Mouse (Mus musculus) heart, embryonic 10.5 days (tissue): ENCODE results near the gene Iffo1. TPM values are rescaled to one million over a fixed set of nuclear protein-coding genes. Genes with fewer than 3 reads are reported as not detected.

Experiments
- DNase-seq: peaks from one replicate; pipeline ENCODE4 v3.0.0-alpha.2; 2017; ENCODE audit warnings: low spot score
- H3K27ac ChIP-seq: fragments of 300-500 bp; sonication (generic); 2 replicates; pipeline ENCODE4 v1.5.1; 2016; ENCODE audit warnings: mild to moderate bottlenecking
- H3K27me3 ChIP-seq: fragments of 300-500 bp; sonication (generic); 2 replicates; pipeline ENCODE4 v1.6.1; 2016; ENCODE audit warnings: mild to moderate bottlenecking; ENCODE audit not compliant: poor library complexity, insufficient read depth, severe bottlenecking
- H3K36me3 ChIP-seq: fragments of 300-500 bp; sonication (generic); 2 replicates; pipeline ENCODE4 v1.6.1; 2016; ENCODE audit warnings: mild to moderate bottlenecking, moderate library complexity
- H3K4me1 ChIP-seq: fragments of 300-500 bp; sonication (generic); 2 replicates; pipeline ENCODE4 v1.6.1; 2016; ENCODE audit warnings: mild to moderate bottlenecking
- H3K4me3 ChIP-seq: fragments of 300-500 bp; sonication (generic); 2 replicates; pipeline ENCODE4 v1.5.1; 2016; ENCODE audit warnings: mild to moderate bottlenecking, moderate library complexity
- H3K9me3 ChIP-seq: fragments of 300-500 bp; sonication (generic); 2 replicates; pipeline ENCODE4 v1.6.1; 2016; ENCODE audit warnings: mild to moderate bottlenecking, moderate library complexity
- WGBS: fragments of 180-500 bp; shearing (Covaris S2); methylation state at CpG from one replicate; pipeline ENCODE4 v1.1.7; 2016; 5-methylcytosine and 5-hydroxymethylcytosine counted together
- polyA plus RNA-seq: library from polyadenylated mRNA; unstranded; fragments of >200 nt; fragmentation: Nextera tagmentation; extraction: Ambion mirVana; gene quantifications from 2 replicates; pipeline ENCODE4 v1.2.1, GENCODE M21; 2016

Iffo1 gene
- polyA plus RNA-seq, 1 experiment from 2014 or later, result 11.9 TPM

DNA sequence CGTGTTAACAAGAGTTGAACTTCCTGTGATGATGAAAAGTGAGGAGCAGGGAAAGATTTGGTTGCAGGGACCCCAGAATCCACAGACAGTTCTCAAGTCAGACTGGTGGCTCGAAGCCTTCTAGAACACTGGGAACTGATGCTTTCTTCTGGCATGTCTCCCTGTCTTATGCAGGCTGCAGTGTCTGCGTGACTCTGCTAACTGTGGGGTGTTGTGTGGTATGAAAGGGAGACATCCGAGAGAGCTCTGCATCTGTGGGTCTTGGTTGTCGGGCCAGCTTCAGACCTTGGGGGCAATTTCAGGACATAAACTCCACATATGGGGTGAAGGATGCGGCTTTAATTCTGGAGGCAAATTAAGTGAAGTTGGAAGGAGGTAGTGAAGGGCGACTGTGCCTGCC is 1.1 kb downstream of the Iffo1 start:
- DNase-seq, result peak; percentile 74
- WGBS, result 59% methylated on average over 7 of the region's 7 CpGs
- Histone ChIP-seq H3K27ac (peak overlapping the region; percentile 92), H3K9me3 (no peaks in the 10 kb centered on the region), H3K27me3 (no peaks in the 10 kb centered on the region), H3K4me3 (peak overlapping the region; percentile 86), H3K36me3 (peaks cover 39% of the 10 kb centered on the region), H3K4me1 (peaks cover 58% of the 10 kb centered on the region)

DNA sequence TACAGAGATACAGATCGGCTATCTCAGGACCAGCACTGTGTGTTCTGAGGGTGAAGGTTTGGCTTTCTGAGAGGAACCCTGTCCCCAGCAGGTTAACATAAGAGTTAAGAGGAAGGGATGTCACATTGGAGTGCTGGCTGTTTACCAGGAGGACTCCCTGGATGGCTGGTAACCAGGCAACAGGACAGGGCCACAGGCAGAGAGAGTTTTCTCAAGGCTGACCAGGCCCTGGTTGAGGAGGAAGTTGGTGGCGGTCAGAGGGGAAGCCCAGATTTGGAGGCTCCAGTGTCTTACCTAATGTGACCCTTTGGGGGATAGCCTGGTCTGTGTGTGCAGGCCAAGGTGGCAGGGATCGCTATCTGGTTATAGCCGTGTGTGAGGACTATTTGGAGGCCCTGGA is 1.8 kb downstream of the Iffo1 start:
- 64% methylated on average over 4 of the region's 4 CpGs for WGBS
- DNase-seq, result no peak
- peak overlapping the region; percentile 92 for H3K27ac ChIP-seq
- peak overlapping the region; percentile 86 for H3K4me3 ChIP-seq
- no peaks in the 10 kb centered on the region for H3K27me3 ChIP-seq
- peaks cover 39% of the 10 kb centered on the region for H3K36me3 ChIP-seq
- peaks cover 63% of the 10 kb centered on the region for H3K4me1 ChIP-seq
- no peaks in the 10 kb centered on the region for H3K9me3 ChIP-seq

DNA sequence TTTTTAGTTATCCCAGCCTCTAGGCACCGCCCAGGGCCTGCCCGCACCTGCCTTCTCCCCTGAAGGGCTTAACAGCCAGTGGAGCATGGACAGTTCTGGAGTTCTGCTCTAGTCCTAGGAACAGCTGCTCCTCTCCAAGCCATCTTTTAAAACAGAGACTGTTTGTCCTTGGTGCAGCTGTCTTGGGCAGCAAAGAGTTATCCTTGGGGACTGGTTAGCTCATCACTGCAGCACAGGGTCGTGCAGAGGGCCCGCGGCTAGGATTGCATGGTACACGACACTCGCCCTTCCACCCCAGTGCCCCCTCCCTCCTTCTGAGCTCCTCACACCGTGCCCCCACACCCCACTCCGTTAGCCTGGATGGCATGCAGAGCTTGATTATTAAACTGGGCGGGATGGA is 2.3 kb downstream of the Iffo1 start:
- DNase-seq, result no peak
- no peaks in the 10 kb centered on the region for H3K9me3 ChIP-seq
- H3K27ac ChIP-seq, result peak overlapping the region; percentile 92
- peaks cover 39% of the 10 kb centered on the region for H3K36me3 ChIP-seq
- H3K4me3 ChIP-seq, result peak overlapping the region; percentile 86
- 66% methylated on average over 10 of the region's 10 CpGs for WGBS
- peaks cover 64% of the 10 kb centered on the region for H3K4me1 ChIP-seq
- no peaks in the 10 kb centered on the region for H3K27me3 ChIP-seq

DNA sequence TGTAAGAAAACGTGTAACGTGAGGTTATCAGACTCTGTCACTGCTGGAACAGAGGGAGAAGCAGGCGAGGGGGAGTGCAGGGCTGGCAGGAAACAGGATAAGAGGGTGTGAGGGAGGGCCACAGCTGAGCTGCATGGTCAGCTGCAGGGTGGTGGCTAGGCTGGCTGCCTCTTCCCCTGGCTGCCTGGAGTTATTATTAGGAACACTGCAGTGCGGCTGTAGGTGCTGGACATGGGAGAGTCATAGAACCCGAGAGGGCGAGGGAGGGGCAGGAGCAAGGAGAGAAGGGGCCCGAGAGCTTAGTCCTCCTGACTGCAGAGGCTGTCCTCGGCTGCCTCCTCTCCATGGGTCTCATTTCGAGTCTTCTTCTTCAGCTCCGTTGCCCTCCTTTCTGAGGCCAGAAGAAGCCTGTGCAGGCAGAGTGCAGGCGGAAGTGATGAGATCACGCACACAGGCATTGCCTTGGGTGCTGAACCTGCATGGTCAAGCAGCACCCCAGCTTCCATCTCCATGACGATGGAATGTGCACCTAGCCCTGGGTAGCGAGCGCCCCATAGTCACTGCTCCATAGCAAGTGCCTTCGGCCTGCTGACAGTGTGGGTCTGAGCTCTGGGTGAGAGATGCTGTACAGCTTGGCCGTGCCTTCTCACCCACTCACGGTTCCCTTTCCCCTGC is 3.3 kb downstream of the Iffo1 start:
- Histone ChIP-seq H3K27me3 (no peaks in the 10 kb centered on the region), H3K9me3 (no peaks in the 10 kb centered on the region), H3K4me1 (peaks cover 69% of the 10 kb centered on the region), H3K27ac (peak overlapping the region; percentile 92), H3K4me3 (peak overlapping the region; percentile 86), H3K36me3 (peaks cover 41% of the 10 kb centered on the region)
- peak; percentile 92 for DNase-seq
- WGBS, result 35% methylated on average over 18 of the region's 18 CpGs

DNA sequence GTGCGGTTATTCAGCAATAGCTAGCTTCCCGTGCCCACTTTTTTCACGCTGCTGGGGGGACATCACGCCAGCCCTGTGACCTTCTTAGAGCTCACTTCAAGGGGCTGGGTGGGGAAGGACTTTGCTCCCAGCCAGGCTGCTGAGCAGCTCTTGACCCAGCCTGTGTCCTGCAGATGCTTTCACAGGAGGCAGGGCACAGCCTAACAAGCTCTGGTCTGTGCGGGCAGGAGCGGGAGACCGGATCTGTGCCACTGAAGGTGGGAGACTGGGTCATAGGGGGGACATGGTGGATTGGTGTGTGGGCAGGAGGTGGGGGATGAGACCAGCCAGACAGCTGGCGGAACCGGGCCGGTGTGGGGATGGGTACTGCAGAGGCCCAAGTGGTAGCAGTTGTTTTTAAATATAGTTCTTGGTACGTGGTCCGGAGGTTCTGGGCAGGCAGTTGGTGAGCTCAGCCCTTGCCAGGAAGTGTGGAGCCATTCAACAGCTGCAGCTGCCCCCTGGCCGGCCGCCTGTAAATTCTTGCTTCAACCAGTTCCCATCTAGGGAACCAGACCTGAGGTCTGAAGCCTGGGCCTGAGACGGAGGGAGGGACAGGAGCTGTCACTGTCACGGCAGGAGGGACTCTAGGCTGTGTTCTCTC is 4.0 kb downstream of the Iffo1 start:
- peak overlapping the region; percentile 86 for H3K4me3 ChIP-seq
- no peaks in the 10 kb centered on the region for H3K9me3 ChIP-seq
- no peaks in the 10 kb centered on the region for H3K27me3 ChIP-seq
- H3K36me3 ChIP-seq, result peaks cover 44% of the 10 kb centered on the region
- WGBS, result 64% methylated on average over 16 of the region's 16 CpGs
- H3K4me1 ChIP-seq, result peaks cover 69% of the 10 kb centered on the region
- no peak for DNase-seq
- H3K27ac ChIP-seq, result peak overlapping the region; percentile 92

DNA sequence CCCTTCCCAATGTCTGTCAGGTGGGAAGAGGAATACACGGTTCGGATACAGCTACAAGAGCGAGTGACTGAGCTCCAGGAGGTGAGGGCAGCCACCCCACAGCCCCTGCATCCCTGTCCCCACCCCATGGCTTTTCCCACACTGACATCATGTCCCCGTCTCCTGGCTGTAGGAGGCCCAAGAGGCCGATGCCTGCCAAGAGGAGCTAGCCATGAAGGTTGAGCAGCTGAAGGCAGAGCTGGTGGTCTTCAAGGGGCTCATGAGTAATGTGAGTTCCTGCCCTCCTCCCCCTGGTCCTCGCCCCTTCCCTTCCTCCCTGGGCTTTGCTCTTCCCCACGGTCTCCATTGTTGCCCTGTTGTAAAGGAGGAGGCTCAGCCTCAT is 4.5 kb downstream of the Iffo1 start:
- H3K36me3 ChIP-seq, result peaks cover 42% of the 10 kb centered on the region
- peak overlapping the region; percentile 86; the same call in 1 of the 2 replicates for H3K4me3 ChIP-seq
- no peaks in the 10 kb centered on the region for H3K27me3 ChIP-seq
- no peak for DNase-seq
- H3K9me3 ChIP-seq, result no peaks in the 10 kb centered on the region
- H3K27ac ChIP-seq, result peak overlapping the region; percentile 92
- 67% methylated on average over 7 of the region's 7 CpGs for WGBS
- peaks cover 64% of the 10 kb centered on the region for H3K4me1 ChIP-seq

DNA sequence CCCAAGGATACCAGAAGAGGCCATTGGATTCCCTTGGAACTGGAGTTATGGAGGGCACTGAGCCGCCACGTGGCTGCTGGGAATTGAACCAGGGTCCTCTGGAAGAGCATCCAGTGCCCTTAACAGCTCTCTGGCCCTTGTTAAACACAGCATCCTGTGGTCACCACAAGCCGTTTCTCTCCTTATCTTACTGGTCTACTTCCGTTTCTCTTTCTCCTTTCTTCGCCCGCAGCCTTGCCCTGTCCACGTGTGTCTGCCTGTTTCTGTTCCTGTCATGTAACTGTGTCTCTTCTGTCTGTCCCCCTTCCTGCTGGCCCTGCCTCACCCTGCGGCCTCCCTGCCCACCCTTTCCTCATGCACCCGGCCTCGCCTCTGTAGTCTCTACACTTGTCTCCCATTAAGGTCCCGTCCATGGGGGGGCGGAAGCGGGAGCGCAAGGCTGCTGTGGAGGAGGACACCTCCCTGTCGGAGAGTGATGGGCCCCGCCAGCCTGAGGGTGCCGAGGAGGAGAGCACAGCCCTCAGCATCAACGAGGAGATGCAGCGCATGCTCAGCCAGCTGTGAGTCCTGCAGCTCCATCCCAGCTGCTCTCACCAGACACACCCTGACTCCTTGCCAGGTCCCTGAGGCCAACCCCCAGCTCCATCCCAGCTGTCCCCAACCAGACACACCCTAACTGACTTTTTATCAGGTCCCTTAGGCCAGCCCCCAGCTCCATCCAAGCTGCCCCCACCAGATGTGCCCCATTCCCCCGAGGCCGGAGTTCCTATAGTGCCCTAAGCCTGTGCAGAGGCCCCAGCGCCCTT is 7.4 kb downstream of the Iffo1 start:
- Histone ChIP-seq H3K9me3 (no peaks in the 10 kb centered on the region), H3K27me3 (no peaks in the 10 kb centered on the region), H3K4me1 (peaks cover 50% of the 10 kb centered on the region), H3K36me3 (peaks cover 62% of the 10 kb centered on the region), H3K4me3 (no peak overlapping the region), H3K27ac (no peak overlapping the region)
- 83% methylated on average over 22 of the region's 22 CpGs for WGBS
- no peak for DNase-seq

DNA sequence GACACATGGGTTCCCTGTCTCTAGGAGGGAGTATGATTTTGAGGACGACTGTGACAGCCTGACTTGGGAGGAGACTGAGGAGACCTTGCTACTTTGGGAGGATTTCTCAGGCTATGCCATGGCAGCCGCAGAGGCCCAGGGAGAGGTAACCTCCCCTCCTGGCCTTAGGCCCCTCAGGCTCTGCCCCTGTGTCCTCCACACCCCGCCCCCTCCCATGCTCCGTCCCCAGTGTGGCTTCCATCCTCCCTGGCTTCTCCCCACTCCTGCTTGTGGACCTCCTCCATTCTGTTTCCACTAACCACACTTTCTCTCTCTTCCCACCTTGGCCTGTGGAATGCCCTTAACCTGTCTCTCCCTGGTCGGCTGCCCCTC is 8.0 kb downstream of the Iffo1 start:
- peaks cover 67% of the 10 kb centered on the region for H3K36me3 ChIP-seq
- no peak overlapping the region for H3K4me3 ChIP-seq
- H3K27me3 ChIP-seq, result no peaks in the 10 kb centered on the region
- 79% methylated on average over 5 of the region's 5 CpGs for WGBS
- no peak overlapping the region for H3K27ac ChIP-seq
- DNase-seq, result no peak
- H3K9me3 ChIP-seq, result no peaks in the 10 kb centered on the region
- peaks cover 44% of the 10 kb centered on the region for H3K4me1 ChIP-seq

DNA sequence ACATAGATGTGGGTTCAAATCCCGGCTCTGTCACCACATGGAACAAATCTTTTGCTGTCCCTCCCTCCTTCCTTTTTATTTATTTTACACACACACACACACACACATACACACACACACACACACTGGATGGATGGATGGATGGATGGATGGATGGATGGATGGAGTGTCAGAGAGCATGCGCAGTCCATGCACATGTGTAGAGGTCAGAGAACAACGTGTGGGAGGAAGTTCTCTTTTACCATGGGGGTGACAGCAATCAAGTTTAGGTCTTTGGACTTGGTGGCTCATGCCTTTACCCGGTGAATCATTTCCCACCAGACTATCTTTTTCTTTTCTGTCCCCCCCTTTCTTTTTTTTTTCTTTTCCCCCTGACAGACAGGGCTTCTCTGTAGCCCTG is 8.6 kb downstream of the Iffo1 start:
- Histone ChIP-seq H3K4me3 (no peak overlapping the region), H3K27ac (no peak overlapping the region), H3K27me3 (no peaks in the 10 kb centered on the region), H3K4me1 (peaks cover 38% of the 10 kb centered on the region), H3K36me3 (peaks cover 69% of the 10 kb centered on the region), H3K9me3 (no peaks in the 10 kb centered on the region)
- WGBS, result 88% methylated on average over 4 of the region's 4 CpGs
- DNase-seq, result no peak

DNA sequence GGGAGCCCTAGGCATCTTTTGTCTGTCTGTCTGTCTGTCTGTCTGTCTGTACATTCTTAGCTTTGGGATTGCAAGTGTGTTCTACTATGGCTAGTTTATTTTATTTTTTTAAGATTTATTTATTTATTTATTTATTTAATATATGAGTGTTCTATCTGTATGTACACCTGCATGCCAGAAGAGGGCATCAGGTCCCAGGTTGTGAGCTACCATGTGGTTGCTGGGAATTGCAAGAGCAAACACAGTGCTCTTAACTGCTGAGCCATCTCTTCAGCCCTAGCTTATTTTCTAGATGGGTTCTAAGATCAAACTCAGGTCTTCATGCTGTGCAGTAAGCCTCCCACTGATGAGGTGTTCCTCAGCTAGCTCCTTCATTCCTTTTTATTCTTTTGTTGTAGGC is 9.5 kb downstream of the Iffo1 start:
- H3K27me3 ChIP-seq, result no peaks in the 10 kb centered on the region
- no peak overlapping the region for H3K27ac ChIP-seq
- H3K4me1 ChIP-seq, result peaks cover 29% of the 10 kb centered on the region
- H3K36me3 ChIP-seq, result peaks cover 76% of the 10 kb centered on the region
- H3K9me3 ChIP-seq, result no peaks in the 10 kb centered on the region
- H3K4me3 ChIP-seq, result no peak overlapping the region
- DNase-seq, result no peak

DNA sequence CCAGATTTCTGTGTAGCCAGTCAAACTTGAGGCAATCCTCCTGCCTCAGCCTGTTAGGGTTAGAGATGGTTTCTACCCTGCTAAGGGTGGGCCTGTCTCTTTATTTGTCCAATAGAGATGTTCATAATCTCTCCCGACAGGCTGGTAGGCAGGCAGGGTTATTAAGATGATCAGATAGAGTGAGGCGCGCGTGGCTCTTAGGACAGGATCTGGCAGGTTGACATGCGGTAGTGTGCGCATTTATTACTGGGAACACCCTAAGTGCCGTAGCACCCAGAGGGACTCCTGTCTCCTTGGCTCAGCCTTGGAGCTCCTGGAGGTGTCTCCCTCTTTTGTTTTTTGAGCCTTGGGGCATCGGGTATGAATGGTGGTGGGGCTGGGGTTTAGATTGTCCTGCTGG is 10.2 kb downstream of the Iffo1 start:
- Histone ChIP-seq H3K27ac (no peak overlapping the region), H3K4me1 (peaks cover 28% of the 10 kb centered on the region), H3K9me3 (no peaks in the 10 kb centered on the region), H3K27me3 (no peaks in the 10 kb centered on the region), H3K4me3 (no peak overlapping the region), H3K36me3 (peaks cover 81% of the 10 kb centered on the region)
- DNase-seq, result no peak
- 88% methylated on average over 8 of the region's 8 CpGs for whole genome bisulfite sequencing

DNA sequence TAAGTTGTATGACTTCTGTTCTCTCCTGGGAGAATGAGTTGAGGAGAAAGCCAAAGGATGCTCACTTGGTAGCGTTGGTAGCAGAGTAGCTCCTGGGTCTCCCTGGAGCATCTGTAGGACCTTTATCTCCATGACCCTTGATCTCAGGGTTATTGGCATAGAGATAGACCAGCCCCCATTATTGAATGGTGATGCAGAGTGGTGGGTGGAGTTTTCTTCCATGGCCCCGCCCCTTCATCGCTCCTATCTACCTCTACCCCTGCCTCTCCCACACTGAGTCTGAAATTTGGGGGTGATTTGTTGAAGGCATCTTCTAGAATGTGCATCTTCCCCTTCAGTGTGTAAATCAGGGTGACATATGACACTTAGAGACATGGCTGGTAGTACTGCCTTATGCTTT is 11.4 kb downstream of the Iffo1 start:
- 83% methylated on average over 3 of the region's 3 CpGs for WGBS
- no peak for DNase-seq
- H3K27ac ChIP-seq, result no peak overlapping the region
- H3K36me3 ChIP-seq, result peaks cover 85% of the 10 kb centered on the region
- H3K4me3 ChIP-seq, result no peak overlapping the region
- H3K9me3 ChIP-seq, result no peaks in the 10 kb centered on the region
- no peaks in the 10 kb centered on the region for H3K27me3 ChIP-seq
- H3K4me1 ChIP-seq, result peaks cover 38% of the 10 kb centered on the region

DNA sequence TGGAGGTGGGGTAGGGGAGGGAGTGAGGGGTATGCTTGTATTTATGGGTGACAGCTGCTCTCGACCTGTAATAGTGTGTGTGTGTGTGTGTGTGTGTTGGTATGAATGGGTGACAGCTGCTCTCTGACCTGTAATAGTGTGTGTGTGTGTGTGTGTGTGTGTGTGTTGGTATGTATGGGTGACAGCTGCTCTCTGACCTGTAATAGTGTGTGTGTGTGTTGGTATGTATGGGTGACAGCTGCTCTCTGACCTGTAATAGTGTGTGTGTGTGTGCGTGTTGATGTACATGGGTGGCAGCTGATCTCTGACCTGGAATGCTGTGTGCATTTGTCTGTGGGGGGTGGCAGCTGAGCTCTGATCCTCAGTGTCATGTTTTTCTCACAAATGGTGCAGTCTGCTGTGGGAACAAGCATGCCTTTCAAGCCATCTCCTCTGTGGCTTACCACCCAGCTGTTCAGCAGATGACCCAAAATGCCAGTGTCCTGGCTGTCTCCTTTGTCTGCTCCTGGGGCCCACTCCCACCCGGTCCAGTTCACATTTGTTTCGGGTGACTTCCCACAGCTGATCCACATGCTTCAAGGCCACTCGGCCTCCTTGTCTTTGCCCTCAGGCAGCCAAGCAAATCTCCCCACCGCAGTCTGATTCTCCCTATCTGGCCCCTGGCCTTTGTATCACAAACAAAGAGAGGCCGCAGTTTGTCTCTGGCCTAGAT is 12.0 kb downstream of the Iffo1 start:
- Histone ChIP-seq H3K36me3 (peaks cover 83% of the 10 kb centered on the region), H3K9me3 (no peaks in the 10 kb centered on the region), H3K27ac (no peak overlapping the region), H3K4me1 (peaks cover 37% of the 10 kb centered on the region), H3K4me3 (no peak overlapping the region), H3K27me3 (no peaks in the 10 kb centered on the region)
- DNase-seq, result no peak
- WGBS, result 73% methylated on average over 7 of the region's 7 CpGs
